Mouse (Mus musculus) heart, embryonic 13.5 days (tissue): ENCODE data around the gene Cox8a. TPM values are rescaled to one million over a fixed set of nuclear protein-coding genes. Genes with fewer than 3 reads are reported as not detected.
A peak's percentile ranks its signal among the peaks of the same experiment; 100 is the strongest.

Source experiments
- ATAC-seq: fragments of 200-750 bp; cut with Nextera tagmentation; 2 replicates; pipeline ENCODE4 v1.8.0; 2017; ENCODE audit warnings: moderate TSS enrichment; ENCODE audit not compliant: insufficient number of reproducible peaks, low FRiP score, low TSS enrichment; ENCODE audit errors: extremely low read depth
- H3K27ac ChIP-seq: fragments of 300-500 bp; sonication (generic); replicated peaks from 2 replicates; pipeline ENCODE4 v1.5.1; 2015; ENCODE audit warnings: moderate library complexity, mild to moderate bottlenecking, inconsistent platforms
- H3K27me3 ChIP-seq: fragments of 300-500 bp; sonication (generic); replicated peaks from 2 replicates; pipeline ENCODE4 v1.6.1; 2015; ENCODE audit warnings: mild to moderate bottlenecking, inconsistent platforms
- H3K36me3 ChIP-seq: fragments of 300-500 bp; sonication (generic); 2 replicates; pipeline ENCODE4 v1.6.1; 2015; ENCODE audit warnings: mild to moderate bottlenecking, inconsistent platforms
- H3K4me1 ChIP-seq: fragments of 300-500 bp; sonication (generic); 2 replicates; pipeline ENCODE4 v1.6.1; 2015; ENCODE audit warnings: inconsistent platforms
- H3K4me2 ChIP-seq: fragments of 300-500 bp; sonication (generic); 2 replicates; pipeline ENCODE4 v1.6.1; 2015; ENCODE audit warnings: inconsistent platforms, mild to moderate bottlenecking, moderate library complexity
- H3K4me3 ChIP-seq: fragments of 300-500 bp; sonication (generic); 2 replicates; pipeline ENCODE4 v1.5.1; 2015; ENCODE audit warnings: moderate library complexity, mild to moderate bottlenecking, inconsistent platforms
- H3K9ac ChIP-seq: fragments of 300-500 bp; sonication (generic); 2 replicates; pipeline ENCODE4 v1.6.1; 2015; ENCODE audit warnings: inconsistent platforms, mild to moderate bottlenecking, moderate library complexity
- H3K9me3 ChIP-seq: fragments of 300-500 bp; sonication (generic); 2 replicates; pipeline ENCODE4 v1.6.1; 2016; ENCODE audit warnings: inconsistent platforms
- WGBS: fragments of 180-500 bp; shearing (Covaris S2); methylation state at CpG from one replicate; pipeline ENCODE4 v1.1.7; 2015; ENCODE audit warnings: mixed read lengths; 5-methylcytosine and 5-hydroxymethylcytosine counted together
- polyA plus RNA-seq: library from polyadenylated mRNA; unstranded; fragments of >200 nt; fragmentation: Nextera tagmentation; extraction: Ambion mirVana; gene quantifications from 2 replicates; pipeline ENCODE4 v1.2.1, GENCODE M21; 2015

Gene Cox8a
- polyA plus RNA-seq, 1 experiment from 2014 or later = 1,676 TPM

DNA sequence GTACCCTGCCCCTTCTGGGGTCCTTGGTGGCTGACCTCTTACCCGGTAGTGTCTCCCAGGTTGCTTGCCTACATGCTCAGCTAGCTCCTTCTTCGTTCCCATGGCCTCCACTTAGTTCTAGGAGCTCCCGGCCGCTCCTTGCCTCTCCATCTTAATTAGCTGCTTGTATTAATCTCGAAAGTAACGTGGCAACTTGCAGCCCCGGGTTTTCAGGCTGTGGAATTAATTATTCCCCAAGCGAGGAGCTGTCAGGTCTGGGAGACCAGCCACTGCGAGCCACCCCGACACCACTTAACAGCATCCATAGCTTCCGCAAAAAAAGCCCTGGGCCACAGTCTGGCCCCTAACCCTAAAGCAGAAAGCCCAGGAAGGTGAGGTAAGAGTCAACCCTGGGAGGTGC lies 34.0 kb downstream of the Cox8a start:
- no peak for ATAC-seq
- no peak overlapping the region for H3K4me3 ChIP-seq
- H3K36me3 ChIP-seq = no peaks in the 10 kb centered on the region

GRCm38 (mm10) chr19:7182273-7182949 lies 35.0 kb downstream of the Cox8a start:
- peak overlapping the region; percentile 24 for H3K4me3 ChIP-seq
- no peaks in the 10 kb centered on the region for H3K36me3 ChIP-seq
- peaks cover 90% of the 10 kb centered on the region for H3K27me3 ChIP-seq
- 0 out of 2 replicates have a peak overlapping the region, but pooled peaks have one; percentile 25 for H3K27ac ChIP-seq
- H3K4me2 ChIP-seq = peak overlapping the region; percentile 54
- H3K9me3 ChIP-seq = no peaks in the 10 kb centered on the region
- WGBS = 5% methylated on average over 23 of the region's 23 CpGs
- peak; percentile 28; the same call in 1 of the 2 replicates for ATAC-seq
- peak overlapping the region; percentile 66 for H3K9ac ChIP-seq
- H3K4me1 ChIP-seq = peaks cover 41% of the 10 kb centered on the region

More for the DNA sequence above, 34.0 kb downstream of the Cox8a start:
- Histone ChIP-seq H3K4me1 (peaks cover 34% of the 10 kb centered on the region), H3K4me2 (no peak overlapping the region), H3K9me3 (no peaks in the 10 kb centered on the region), H3K27ac (no peak overlapping the region), H3K9ac (no peak overlapping the region), H3K27me3 (peaks cover 85% of the 10 kb centered on the region)
- WGBS = 64% methylated on average over 11 of the region's 11 CpGs

- Histone ChIP-seq H3K9me3 (no peaks in the 10 kb centered on the region), H3K27ac (no peak overlapping the region), H3K9ac (no peak overlapping the region; the same call in 1 of the 2 replicates), H3K27me3 (peaks cover 83% of the 10 kb centered on the region), H3K36me3 (no peaks in the 10 kb centered on the region), H3K4me1 (peaks cover 42% of the 10 kb centered on the region), H3K4me3 (no peak overlapping the region), H3K4me2 (no peak overlapping the region)
- ATAC-seq = no peak
- 67% methylated on average over 7 of the region's 7 CpGs for WGBS
Observed at GRCm38 (mm10) chr19:7181496-7181895, 35.9 kb downstream of the Cox8a start.

- WGBS = 81% methylated on average over 8 of the region's 8 CpGs
Observed at GRCm38 (mm10) chr19:7180756-7181405, 36.5 kb downstream of the Cox8a start.

DNA sequence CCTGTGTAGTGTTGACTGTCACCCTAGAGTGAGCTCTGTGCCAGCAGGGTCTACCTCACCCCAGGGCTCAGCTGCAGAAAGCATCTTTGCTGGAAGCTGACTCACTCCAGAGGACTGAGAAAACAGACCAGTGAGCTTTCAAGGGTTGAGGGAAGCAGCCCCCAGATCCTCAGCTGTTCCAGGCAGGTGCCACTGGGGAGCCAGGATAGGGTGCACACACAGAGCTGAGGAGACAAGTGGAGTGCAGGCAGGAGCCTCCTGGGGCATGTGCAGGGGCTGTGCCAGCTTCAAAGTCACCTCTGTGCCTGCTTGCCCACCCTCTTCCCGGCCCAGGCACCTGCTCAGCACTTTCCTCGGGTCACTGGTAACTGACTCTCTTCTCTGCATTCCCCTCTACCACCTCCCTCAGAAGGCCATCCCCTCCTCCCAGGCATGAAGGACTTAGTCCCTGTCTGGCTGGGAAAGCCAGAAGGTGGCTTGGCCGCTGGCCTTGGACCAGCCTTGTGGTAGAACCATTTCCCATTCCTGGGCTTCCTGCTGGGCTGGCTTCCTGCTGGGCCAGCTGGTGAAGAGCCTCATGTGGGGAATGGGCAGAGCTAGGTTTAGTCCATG lies 38.5 kb downstream of the Cox8a start:
- Histone ChIP-seq H3K4me3 (no peak overlapping the region), H3K4me1 (peaks cover 48% of the 10 kb centered on the region), H3K4me2 (no peak overlapping the region), H3K27ac (no peak overlapping the region), H3K27me3 (peaks cover 66% of the 10 kb centered on the region), H3K9ac (no peak overlapping the region), H3K9me3 (no peaks in the 10 kb centered on the region), H3K36me3 (no peaks in the 10 kb centered on the region)
- 33% methylated on average over 3 of the region's 3 CpGs for WGBS
- no peak for ATAC-seq

More at GRCm38 (mm10) chr19:7180756-7181405, 36.5 kb downstream of the Cox8a start:
- Histone ChIP-seq H3K27me3 (peaks cover 77% of the 10 kb centered on the region), H3K4me3 (no peak overlapping the region), H3K9me3 (no peaks in the 10 kb centered on the region), H3K27ac (no peak overlapping the region), H3K4me1 (peaks cover 44% of the 10 kb centered on the region), H3K36me3 (no peaks in the 10 kb centered on the region), H3K4me2 (no peak overlapping the region), H3K9ac (no peak overlapping the region)
- ATAC-seq = no peak

- Histone ChIP-seq H3K4me2 (no peak overlapping the region), H3K4me1 (peaks cover 48% of the 10 kb centered on the region), H3K27me3 (peaks cover 58% of the 10 kb centered on the region), H3K9ac (no peak overlapping the region), H3K27ac (no peak overlapping the region), H3K9me3 (no peaks in the 10 kb centered on the region), H3K4me3 (no peak overlapping the region), H3K36me3 (no peaks in the 10 kb centered on the region)
- no peak for ATAC-seq
- WGBS = 49% methylated on average over 13 of the region's 13 CpGs
Observed at GRCm38 (mm10) chr19:7177804-7178511, 39.5 kb downstream of the Cox8a start.

DNA sequence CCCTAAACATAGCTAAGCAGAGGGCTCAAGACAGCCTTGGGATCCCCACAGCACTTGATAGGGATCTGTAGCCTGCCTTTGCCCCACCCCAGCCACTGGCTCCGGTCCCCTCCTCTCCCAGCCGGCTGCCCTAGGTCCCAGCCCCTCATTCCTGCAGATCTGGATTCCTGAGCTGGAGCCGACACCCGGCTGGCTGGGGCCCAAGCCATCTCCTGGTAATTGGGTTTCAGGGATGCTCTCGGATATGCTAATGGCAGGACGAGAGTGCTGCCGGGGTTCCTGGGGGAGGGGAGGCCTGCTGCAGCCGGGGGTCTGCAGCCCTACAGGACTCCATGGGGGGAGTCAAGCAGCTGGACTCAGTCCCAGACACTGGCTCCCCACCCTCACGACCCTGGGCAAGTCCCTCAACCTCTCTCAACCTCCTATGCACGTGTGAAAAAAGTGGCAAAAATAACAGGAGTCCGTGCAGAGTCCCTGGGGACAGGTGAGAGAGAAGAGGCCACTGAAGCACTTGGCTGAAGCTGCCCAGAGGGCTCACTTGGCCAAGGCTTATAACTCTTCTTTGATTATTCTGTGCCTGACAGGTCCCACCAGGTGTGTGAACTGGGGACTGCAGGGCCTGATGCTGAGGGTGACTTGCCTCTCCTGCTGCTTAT lies 41.2 kb downstream of the Cox8a start:
- H3K9ac ChIP-seq = no peak overlapping the region
- no peaks in the 10 kb centered on the region for H3K9me3 ChIP-seq
- 14% methylated on average over 11 of the region's 11 CpGs for WGBS
- H3K4me1 ChIP-seq = peaks cover 48% of the 10 kb centered on the region
- no peak overlapping the region for H3K27ac ChIP-seq
- ATAC-seq = no peak
- peaks cover 43% of the 10 kb centered on the region for H3K27me3 ChIP-seq
- no peak overlapping the region for H3K4me2 ChIP-seq
- no peaks in the 10 kb centered on the region for H3K36me3 ChIP-seq
- H3K4me3 ChIP-seq = no peak overlapping the region

- Histone ChIP-seq H3K27me3 (peaks cover 28% of the 10 kb centered on the region), H3K36me3 (no peaks in the 10 kb centered on the region), H3K4me1 (peaks cover 31% of the 10 kb centered on the region), H3K4me3 (no peak overlapping the region), H3K27ac (no peak overlapping the region), H3K9ac (0 out of 2 replicates have a peak overlapping the region, but pooled peaks have one; percentile 34), H3K4me2 (no peak overlapping the region; the same call in 1 of the 2 replicates), H3K9me3 (no peaks in the 10 kb centered on the region)
- ATAC-seq = peak; percentile 18; the same call in 1 of the 2 replicates
- WGBS = 16% methylated on average over 13 of the region's 13 CpGs
Observed at GRCm38 (mm10) chr19:7172051-7172866, 45.2 kb downstream of the Cox8a start.

- Histone ChIP-seq H3K4me1 (peaks cover 30% of the 10 kb centered on the region), H3K9ac (0 out of 2 replicates have a peak overlapping the region, but pooled peaks have one; percentile 8), H3K9me3 (no peaks in the 10 kb centered on the region), H3K27me3 (peaks cover 35% of the 10 kb centered on the region), H3K27ac (no peak overlapping the region), H3K4me3 (no peak overlapping the region), H3K36me3 (no peaks in the 10 kb centered on the region), H3K4me2 (no peak overlapping the region)
- 13% methylated on average over 8 of the region's 8 CpGs for WGBS
- no peak for ATAC-seq
Observed at GRCm38 (mm10) chr19:7171447-7171846, 46.0 kb downstream of the Cox8a start.

DNA sequence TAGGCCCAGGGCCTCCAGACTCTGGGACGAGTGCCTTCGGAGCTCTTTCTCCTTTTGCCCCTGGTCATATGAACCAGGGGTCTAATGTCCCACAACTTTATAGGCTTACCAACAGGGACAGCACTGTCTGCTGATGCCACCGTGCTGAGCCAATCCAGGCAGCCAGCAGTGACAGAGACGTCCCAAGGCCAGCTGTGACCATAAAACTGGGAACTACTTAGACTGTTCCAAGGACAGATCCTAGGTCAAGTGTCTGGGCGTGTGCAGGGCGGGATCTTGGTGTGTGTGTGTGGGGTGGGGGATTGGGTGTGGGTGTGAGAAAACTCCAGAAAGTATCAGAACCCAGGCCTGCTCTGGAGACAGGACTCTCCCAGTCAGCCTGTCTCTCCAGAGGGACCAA lies 46.5 kb downstream of the Cox8a start:
- H3K9ac ChIP-seq = 0 out of 2 replicates have a peak overlapping the region, but pooled peaks have one; percentile 8
- no peak for ATAC-seq
- no peaks in the 10 kb centered on the region for H3K36me3 ChIP-seq
- no peaks in the 10 kb centered on the region for H3K9me3 ChIP-seq
- H3K27ac ChIP-seq = no peak overlapping the region
- peaks cover 29% of the 10 kb centered on the region for H3K4me1 ChIP-seq
- peaks cover 40% of the 10 kb centered on the region for H3K27me3 ChIP-seq
- no peak overlapping the region for H3K4me3 ChIP-seq
- H3K4me2 ChIP-seq = no peak overlapping the region
- 75% methylated on average over 6 of the region's 6 CpGs for WGBS
